Mouse (Mus musculus) cerebellum, adult 8-10 months (tissue): ENCODE measurements around the gene Palb2.
A peak's percentile ranks its signal among the peaks of the same experiment; 100 is the strongest.
"Not testable (repeated sequence)": the region's sequence is repeated elsewhere in the genome, so short reads cannot be mapped to it uniquely, and the experiment has no call there.

Experiments used
- DNase-seq: peaks from one replicate; pipeline ENCODE4 v3.0.0; 2022

Palb2 gene

DNA sequence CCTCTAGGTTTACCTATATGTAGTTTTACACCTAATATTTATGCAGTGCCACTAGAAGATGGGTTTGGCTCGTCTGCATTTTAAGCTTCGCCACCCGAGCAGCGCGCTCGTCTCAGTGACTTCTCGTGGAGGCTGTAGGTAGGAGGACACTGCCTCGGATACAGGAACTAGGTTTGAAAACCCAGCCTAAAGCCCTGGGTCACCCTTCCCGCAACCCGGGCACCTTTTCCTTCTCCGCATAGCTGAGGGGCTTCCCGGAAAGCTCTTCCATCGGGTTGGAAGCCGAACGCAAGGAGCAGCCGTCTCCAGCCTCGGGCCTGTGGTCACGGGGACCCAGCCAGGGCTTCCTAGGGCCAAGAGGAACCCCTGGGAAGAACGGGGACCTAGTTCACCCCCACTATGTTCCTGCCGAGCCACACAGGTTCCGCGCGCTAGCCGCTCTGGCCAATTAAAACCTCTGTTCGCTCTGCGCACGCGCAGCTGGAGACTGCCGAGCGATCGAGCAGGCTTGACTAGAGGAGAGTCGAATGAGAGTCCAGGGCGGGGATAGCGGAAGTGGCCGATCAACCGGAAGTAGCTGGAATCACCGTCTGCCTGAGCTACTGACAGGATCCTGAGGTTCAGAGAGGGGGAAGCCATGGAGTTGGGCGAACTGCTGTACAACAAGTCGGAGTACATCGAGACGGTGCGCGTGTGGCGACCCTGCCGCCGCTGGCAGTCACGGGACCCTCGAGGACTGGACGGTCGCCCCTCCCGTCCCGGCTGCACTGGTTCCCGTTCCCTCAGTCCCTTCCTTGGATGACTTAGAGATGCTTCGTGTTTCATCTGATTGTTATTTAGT, at the start of gene Palb2, which contains the start of gene Dctn5:
Palb2 (minus strand) TSS at position 489 of the 841 bp plus-strand sequence.
Dctn5 (plus strand) TSS at position 545 of the 841 bp plus-strand sequence.
- DNase-seq, result peak; percentile 96

DNA sequence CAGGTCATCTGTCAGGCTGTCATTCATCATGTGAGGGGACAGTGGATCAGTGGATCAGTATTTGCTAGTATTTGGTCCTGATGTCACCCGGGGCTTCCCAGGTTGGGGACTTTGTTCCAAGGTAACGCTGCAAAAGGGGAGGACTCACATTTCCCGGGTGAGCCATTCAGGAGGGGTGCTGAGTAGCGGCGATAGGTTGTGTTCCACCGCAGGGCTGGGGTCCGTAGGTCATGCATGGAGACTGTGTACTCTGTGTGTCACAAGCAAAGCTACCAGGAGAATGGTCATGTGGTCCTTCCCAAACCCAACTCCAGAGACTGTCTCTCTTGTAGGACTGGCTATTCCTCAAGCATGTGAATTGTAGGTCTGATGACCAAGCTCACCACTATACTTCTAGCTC, 47.9 kb upstream of the Palb2 start:
- DNase-seq, result no peak

DNA sequence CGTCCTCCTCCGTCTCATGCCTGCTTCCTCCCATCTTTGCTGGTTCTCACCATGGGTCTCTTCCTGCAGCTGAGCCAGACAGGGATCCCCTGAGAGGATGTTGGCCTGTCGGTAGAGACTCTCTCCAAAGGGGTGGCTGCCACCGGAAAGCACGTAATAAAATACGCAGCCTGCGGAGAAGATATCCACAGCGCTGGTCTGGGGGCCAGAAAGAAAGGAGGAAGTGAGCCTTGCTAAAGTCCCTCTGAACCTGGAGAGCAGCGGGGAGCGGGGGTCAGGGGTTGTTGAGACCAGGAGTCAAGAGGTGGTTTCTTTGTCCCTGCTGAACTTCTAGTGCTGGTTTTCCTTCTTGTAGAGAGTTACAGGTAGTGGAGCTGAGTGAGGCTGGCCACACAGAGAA, 38.8 kb upstream of the Palb2 start:
- no peak for DNase-seq

DNA sequence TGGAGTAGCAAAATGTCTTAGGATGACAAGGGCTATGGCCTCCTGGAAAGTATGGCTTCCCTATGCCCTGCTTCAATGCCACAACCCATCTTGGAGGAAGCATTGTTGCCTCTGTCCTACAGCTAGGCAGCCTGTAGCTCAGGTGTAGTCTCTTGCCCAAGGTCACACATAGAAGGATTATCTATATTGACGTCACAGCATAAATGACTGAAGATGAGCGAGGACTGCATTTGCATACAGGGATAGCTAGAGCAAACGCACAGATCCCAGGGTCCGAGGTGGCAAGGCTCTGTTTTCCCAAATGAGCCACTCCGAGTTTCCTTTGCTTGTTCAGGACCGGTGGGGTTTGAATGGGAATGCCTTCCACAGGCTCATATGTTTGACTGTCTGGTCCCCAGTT, 37.9 kb upstream of the Palb2 start:
- DNase-seq, result no peak

DNA sequence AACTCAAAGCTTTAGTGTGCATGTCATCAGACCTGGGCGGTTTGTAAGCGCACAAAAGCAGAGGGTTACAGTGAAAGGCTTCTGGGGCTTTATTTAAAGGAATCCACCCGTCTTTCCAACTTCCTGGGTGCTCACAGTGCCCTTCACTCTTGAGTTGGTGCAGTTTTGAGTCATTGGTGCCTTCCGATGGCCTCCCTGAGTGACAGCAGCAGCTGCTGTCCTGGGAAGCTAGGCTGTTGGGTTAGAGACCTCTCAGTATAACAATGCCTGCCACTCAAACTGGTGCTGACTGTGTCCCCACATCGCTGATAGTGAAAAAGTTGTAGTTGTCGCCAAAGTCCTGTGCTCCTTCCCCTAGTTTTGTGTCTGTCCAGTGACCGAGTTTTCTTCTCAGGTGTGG, 34.4 kb upstream of the Palb2 start:
- no peak for DNase-seq

DNA sequence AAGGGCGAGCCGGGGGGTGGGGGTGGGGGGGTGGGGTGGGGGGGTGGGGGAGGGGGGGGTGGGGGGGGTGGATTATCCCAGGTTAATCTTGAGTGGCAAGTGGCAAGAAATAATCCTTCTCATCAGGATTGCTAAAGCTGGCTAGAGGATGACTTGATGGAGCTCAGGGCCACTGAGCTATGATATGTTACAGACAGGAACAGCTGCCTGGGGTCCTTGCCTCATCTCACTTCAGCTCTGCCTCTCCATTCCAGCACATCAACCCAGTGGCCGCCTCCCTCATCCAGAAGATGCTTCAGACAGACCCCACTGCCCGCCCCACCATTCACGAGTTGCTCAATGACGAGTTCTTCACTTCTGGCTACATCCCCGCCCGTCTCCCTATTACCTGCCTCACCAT, 31.0 kb upstream of the Palb2 start:
- no peak for DNase-seq

DNA sequence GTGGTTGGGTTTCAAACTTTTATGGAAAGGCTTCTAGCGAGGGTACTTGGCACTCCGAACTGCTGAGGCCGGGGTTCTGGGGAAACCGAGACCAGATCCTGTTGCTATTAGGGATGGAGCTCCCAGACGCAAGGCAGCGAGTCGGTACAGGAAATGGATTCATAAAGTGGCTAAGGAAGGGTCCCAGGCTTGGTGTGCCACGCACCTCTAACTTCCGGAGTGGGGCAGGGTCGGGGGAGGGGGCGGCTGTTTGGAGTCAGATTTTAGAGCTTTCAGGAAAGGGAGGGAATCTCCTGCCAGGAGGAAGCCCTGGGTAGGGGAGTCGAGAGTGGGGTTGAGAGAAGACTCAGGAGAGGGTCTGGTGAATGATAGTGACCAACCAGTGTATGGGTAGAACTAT, 27.3 kb upstream of the Palb2 start:
- no peak for DNase-seq

DNA sequence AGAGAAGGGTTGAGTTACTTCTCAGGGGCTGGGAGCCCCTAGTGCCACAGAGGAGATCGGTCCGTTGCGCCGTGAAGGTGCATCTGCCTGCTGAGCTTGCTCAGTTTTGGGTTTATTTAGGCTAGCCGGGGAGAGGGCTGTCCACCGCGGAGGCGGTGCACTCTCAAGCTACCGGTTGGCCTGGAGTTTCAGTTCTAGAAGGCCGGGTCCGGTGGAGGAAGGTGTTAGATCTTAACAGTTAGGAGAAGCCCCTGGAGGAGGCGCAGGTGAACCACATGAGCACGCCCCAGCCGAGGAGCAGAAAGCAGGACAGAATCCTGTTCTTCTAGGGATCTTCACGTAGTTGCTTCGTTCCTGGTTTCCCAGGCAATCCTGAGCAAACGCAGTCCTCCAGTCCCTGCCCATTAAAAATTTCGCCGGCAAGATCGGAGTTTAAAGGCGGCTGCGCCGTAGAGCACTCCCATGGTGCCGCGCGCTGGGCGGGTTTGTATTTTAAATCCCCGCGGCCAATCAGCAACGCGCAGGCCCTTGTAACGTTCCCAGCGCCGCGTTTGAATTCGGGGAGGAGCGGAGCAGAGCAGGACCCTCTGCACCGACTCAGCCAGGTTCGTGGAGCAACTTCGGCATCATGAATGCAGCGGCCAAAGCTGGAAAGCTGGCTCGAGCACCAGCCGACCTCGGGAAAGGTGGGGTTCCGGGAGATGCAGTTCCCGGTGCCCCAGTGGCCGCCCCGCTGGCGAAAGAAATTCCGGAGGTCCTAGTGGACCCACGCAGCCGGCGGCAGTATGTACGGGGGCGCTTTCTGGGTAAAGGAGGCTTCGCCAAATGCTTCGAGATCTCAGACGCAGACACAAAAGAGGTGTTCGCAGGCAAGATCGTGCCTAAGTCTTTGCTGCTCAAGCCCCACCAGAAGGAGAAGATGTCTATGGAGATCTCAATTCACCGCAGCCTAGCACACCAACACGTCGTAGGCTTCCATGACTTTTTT, 26.4 kb upstream of the Palb2 start, which contains the start of gene Plk1:
Plk1 (plus strand) TSS at position 525 of the 988 bp plus-strand sequence.
- peak; percentile 63 for DNase-seq

DNA sequence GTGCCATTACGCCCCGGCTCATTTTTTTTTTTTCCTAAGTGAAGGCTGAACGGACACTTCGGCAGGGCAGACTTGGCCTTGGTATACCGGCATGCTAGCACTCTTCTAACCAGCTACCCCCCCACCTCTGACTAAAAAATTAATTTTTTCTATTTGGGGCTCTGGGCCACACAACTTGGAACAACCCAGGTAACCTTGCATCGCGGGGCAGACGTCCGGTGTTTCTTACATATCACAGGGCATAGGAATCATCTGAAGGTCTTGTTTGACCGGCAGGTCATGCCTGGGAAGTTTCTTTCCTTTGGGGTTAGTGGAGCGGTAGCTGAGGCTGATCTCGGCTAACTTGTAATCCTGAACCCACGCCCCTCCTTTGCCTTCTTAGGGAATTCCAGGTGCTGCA, 25.7 kb upstream of the Palb2 start:
- DNase-seq, result no peak

DNA sequence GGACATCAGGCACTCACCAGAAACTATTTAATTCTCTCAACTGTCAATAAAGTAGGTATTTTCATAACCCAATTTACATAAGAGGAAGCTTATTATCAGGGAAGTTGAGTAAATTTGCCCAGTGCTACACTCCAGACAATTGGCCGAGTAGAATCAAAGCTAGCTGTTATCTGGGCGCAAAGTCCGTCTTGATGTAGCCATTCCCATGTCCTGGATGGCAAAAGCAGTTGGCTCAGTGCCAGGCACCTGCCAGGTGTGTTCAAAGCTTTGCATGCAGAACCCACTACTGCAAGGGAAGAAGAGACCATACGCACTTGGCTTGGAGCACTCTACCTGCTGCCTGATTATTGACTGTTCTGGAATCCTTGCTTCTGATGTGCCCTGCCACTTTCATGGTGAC, 19.7 kb upstream of the Palb2 start:
- no peak for DNase-seq

DNA sequence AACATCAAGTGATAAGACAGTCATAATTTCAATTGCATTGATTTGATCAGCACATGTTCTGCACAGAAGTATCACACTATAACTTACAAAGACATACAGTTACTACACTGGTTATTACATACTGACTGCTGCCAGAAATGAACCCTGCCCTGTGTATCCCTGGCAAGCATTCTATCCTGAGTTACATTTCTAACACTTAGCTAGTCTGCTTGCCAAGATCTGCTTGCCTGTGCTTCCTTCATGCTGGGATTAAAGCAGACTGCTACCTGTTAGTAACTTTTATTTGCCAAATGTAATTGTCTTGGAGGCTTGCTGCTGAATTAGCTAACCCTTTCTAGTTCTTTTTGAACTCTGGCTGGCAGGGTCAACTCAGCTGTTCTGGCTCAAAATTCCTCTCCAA, 8.2 kb upstream of the Palb2 start:
- no peak for DNase-seq

DNA sequence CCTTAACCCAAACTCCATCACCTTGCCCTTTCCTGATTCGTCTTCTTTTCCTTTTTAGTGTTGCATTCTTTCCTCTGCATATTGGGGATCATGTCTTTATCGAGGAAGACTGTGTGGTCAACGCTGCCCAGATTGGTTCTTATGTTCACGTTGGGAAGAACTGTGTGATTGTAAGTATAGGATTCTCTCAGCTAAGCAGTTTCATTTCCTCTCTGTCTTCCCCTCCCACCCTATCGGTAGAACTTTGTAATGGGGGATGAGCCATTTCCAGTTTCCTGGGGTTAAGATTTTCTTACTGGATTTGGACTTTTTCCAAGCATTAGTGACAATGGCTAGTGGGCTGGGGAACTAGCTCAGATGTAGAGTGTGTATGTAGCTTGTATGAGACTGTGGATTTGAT, 5.4 kb upstream of the Palb2 start:
- no peak for DNase-seq

DNA sequence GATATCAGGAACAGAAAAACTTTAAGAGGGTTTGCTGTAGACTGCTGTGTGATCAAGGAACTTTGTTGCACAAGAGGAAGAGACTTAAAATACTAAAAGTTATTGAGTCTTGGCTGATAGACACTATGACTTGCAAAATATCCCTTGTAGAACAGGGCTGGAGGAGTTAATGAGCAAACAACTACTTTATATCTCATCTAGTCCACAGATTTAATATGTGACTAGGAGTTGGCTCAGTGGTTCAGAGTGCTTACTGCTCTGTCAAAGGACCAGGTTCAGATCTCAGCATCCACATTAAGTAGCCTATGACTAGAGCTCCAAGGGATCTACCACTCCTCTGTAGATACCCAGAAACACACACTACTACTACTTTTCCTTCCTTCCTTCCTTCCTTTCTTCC, 4.3 kb upstream of the Palb2 start:
- DNase-seq, result no peak

DNA sequence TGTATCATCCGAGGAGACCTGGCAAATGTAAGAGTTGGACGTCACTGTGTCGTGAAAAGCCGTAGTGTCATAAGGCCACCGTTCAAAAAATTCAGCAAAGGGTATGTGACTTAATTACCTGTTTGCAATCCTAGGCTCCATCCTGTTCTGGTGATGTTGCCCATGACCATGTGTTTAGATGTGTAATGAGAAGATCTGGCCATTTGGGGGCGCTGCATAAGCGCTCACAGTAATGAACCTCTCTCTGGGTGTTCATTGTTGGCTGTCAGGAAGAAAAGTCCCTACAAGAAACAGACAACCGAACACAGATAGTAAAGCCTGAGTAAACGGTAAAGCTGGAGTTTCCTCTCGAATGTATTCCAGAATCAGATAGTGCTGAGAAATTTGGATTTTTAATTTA, 2.3 kb upstream of the Palb2 start:
- DNase-seq, result no peak

DNA sequence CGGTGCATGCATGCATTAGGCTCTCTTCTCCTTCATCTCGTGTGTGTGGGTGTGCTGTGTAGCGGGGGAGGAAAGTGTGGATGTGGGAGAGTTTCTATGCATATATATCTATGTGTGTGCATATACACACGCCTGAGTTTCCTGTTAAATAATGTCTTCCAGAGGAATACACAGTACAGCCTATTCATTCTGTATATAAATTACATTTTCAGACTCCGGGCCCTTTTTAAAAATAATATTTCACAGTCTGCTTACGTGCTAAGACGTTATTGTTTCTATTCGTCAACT, 497 bp upstream of the Palb2 start:
- DNase-seq, result no peak

DNA sequence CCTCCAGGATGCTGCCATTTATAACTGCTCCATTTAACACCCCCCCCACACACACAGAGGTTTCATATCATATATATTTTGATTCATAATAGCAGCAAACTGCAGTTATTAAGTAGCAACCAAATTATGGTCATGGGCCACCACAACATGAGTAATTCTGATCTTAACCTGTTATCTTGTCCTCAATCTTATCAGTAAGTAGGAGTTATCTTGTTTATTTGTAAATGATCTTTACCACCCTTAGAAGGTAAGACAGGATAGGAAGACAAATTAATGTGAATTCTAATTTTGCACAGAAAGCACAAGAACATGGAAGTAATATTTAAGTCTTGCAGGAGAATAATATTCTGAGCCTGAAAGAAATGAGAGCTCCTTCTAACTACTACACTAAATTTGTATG, 951 bp downstream of the Palb2 start:
- DNase-seq, result no peak

DNA sequence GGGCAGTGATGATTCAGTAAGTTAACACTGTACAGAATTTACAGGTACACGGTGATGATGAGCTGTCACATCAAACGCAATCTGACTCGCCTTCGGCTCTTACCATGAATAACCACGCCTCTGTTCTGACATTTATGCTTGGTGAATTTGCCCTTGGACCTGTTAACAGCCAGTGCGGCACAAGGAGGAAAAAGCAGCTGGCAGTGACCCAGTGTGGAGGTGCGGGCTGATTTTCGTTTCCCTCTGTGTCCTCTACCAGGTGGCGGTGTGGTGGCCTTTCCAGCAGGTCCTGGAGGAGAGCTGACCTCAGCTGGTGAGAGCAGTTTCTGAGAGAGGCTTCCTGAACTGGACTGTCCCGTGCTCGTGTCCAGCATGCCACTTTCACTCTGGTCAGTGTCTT, 5.8 kb downstream of the Palb2 start:
- no peak for DNase-seq

DNA sequence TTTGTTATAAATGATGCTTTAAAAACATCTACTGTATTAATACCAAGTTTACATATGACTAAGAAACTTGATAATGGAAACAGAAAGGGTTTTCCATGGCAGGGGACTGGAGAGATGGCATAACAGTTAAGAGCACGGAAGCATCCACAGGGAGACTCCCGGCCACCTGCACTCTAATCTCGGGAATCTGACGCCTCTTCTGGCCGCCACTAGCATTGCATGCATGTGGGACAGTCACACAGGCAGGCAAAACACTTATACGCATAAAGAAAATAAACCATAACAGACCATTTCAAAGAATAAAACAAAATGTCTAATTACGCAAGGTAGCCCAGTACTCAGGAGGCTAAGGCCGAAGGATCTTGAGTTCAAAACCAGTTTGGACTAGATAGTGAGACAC, 7.1 kb downstream of the Palb2 start:
- DNase-seq, result no peak

DNA sequence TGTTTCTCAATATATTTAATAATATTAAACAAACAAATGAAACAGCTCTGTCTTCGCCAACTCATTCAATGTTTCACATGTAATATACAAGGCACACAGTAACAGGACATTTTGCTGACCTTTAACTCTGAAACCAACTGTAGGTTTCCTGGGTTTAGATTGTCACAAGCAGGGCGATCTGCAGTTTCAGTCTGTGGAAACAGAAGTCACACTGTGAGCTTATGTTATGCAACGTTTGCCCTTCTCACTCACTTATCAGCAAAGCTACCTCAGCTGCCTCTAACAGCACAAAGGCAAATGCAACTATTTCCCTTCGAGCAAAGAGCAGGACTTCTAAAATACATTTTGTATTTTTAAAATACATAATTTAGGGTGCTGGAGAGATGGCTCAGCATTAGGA, 9.3 kb downstream of the Palb2 start:
- DNase-seq, result no peak

DNA sequence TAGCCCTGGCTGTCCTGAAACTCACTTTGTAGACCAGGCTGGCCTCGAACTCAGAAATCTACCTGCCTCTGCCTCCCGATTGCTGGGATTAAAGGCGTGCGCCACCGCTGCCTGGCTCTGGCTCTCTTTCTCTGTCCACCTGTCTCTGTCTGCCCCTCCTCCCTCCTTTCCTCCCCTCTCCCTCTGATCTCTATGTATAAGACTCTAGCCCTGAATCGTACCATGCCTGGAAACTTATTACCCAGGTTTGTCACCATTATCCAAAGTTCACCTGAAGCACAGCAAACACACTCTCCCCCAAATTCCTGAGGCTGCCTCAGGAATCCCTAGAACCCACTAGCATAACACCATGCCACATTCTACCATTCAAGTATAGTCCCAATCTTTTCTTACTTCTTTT, 24.6 kb downstream of the Palb2 start:
- no peak for DNase-seq

DNA sequence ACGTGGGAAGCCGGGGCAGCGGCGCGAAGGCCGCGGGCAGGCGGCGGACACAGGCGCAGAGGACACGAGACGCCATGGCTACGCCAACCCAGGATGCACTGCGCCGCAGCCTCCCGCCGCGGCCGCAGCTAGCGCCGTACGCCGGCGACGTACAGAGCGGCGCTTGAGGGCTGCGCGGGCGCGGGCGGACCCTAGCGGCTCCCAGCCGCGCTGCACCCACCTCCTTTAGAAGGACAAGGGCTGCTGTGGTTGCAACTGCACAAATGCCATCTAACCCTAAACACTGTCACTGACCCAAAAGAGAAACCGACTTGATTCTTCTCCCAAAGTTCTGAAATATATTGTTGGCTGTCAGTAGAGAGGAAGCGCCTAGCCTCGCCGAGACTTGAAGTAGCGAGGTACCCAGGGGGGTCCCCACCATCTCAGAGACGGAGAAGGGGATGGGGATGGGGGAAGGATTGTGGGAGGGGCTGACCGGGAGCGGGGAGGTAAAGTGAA, 31.0 kb downstream of the Palb2 start, which contains the start of gene Ndufab1:
Ndufab1 (minus strand) TSS at position 140 of the 498 bp plus-strand sequence.
- DNase-seq, result peak; percentile 83

DNA sequence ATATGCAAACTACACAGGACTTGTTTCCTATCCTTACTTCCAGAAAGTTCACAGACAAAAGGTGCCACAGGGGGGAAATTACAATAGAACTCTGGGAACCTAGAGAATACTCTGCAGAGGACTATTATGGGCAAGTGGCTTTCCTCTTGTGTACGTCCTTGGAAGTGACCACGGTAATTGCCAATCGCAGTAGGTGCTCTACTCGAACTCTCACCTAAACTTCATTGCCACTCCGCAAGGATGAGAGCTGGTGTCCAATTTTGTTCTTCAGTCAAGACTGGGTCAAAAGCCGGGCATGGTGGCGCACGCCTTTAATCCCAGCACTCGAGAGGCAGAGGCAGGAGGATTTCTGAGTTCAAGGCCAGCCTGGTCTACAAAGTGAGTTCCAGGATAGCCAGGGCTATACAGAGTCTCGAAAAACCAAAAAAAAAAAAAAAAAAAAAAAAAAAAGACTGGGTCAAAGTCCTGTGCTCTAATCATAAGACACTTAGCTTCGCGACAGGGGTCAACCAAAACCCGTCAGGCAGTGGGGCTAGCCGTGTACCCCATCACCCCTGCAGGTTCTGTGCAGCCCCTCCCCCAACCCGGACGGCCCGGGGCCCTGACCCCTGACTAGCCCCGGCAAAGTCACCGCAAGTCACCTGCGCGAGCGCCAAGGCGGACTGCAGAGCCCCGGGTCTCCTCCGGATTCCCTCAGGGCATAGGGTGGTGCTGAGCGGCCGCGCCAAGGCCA, 31.6 kb downstream of the Palb2 start:
- DNase-seq, result not testable (repeated sequence)

DNA sequence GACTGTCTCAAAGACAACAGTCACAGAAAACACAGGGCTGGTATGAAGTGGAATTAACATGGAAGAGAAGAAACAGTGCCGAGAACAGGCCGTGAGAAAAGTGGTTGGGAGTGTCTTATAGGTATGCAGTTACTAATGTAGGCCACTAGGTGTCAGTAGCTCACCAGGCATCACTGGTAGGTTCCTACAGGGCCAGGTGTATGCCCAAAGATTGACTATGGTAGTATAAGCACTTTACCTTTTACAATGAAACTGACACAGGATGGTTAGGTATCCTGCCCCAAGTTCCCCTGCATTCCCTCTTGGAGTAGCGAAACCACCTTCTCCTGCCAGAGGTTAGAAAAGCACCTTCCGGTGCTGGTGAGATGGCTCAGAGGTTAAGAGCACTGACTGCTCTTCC, 33.6 kb downstream of the Palb2 start:
- DNase-seq, result peak; percentile 37
